Mouse (Mus musculus) left cerebral cortex, adult 11 months (tissue): ENCODE measurements around the gene Morf4l1.
"Not testable (repeated sequence)": the region's sequence is repeated elsewhere in the genome, so short reads cannot be mapped to it uniquely, and the experiment has no call there.

Source experiments
- DNase-seq: peaks from one replicate; pipeline ENCODE4 v3.0.0; 2022; ENCODE audit warnings: low spot score

Gene Morf4l1

GRCm38 (mm10) chr9:90060574-90060875 lies 54.0 kb downstream of the Morf4l1 start:
- DNase-seq, result no peak

- no peak for DNase-seq
These were observed 54.6 kb downstream of the Morf4l1 start for GRCm38 (mm10) chr9:90059828-90060573.

- DNase-seq, result no peak
These were observed 57.9 kb downstream of the Morf4l1 start for GRCm38 (mm10) chr9:90056716-90057115.

GRCm38 (mm10) chr9:90055911-90056310 lies 58.7 kb downstream of the Morf4l1 start:
- DNase-seq, result no peak

- DNase-seq, result no peak
These were observed 59.2 kb downstream of the Morf4l1 start for GRCm38 (mm10) chr9:90055409-90055808.

- peak; percentile 21 for DNase-seq
These were observed 60.0 kb downstream of the Morf4l1 start for GRCm38 (mm10) chr9:90054371-90055145.

- DNase-seq, result no peak
These were observed 60.7 kb downstream of the Morf4l1 start, which contains the start of gene Ctsh for GRCm38 (mm10) chr9:90053852-90054251. Gene Ctsh, plus strand, starts transcription at chr9:90054152.

GRCm38 (mm10) chr9:90047937-90048627 lies 66.5 kb downstream of the Morf4l1 start:
- DNase-seq, result no peak

- DNase-seq, result no peak
These were observed 69.4 kb downstream of the Morf4l1 start for GRCm38 (mm10) chr9:90045191-90045590.

- not testable (repeated sequence) for DNase-seq
These were observed 71.7 kb downstream of the Morf4l1 start for GRCm38 (mm10) chr9:90042906-90043305.
